Mouse (Mus musculus) embryonic fibroblast, embryonic 13.5 days (primary cell): ENCODE results near the gene Klk1b24.
"Not testable (repeated sequence)": the region's sequence is repeated elsewhere in the genome, so short reads cannot be mapped to it uniquely, and the experiment has no call there.

Source experiments
- CTCF ChIP-seq: IDR thresholded peaks from 2 replicates; pipeline ENCODE4 v1.5.1; 2011; ENCODE audit warnings: mild to moderate bottlenecking, control low read depth, low read length, moderate library complexity, borderline replicate concordance; ENCODE audit not compliant: insufficient read depth
- POLR2A ChIP-seq: IDR thresholded peaks from 2 replicates; pipeline ENCODE4 v1.6.1; 2011; ENCODE audit warnings: low read depth, mild to moderate bottlenecking, control low read depth, low read length, moderate library complexity

GRCm38 (mm10) chr7:44207135-44207534, 19.1 kb downstream of the Klk1b24 start, which contains the start of gene Klk1b4:
- not testable (repeated sequence) for TF ChIP-seq CTCF, POLR2A
